Mouse (Mus musculus) naive thymus-derived CD4-positive, alpha-beta T cell, adult 2 months (primary cell): ENCODE data around the gene Hist1h2bb.
A peak's percentile ranks its signal among the peaks of the same experiment; 100 is the strongest.
"Not testable (repeated sequence)": the region's sequence is repeated elsewhere in the genome, so short reads cannot be mapped to it uniquely, and the experiment has no call there.

ENCODE experiments used
- DNase-seq: peaks from one replicate; pipeline ENCODE4 v3.0.0-alpha.2; 2011; ENCODE audit warnings: low read depth

The Hist1h2bb gene

GRCm38 (mm10) chr13:23746201-23747080, at the start of gene Hist1h2bb:
Hist1h2bb (plus strand) TSS chr13:23746734.
- DNase-seq = peak; percentile 91

GRCm38 (mm10) chr13:23697491-23698299, 48.8 kb upstream of the Hist1h2bb start:
- DNase-seq = peak; percentile 85

DNA sequence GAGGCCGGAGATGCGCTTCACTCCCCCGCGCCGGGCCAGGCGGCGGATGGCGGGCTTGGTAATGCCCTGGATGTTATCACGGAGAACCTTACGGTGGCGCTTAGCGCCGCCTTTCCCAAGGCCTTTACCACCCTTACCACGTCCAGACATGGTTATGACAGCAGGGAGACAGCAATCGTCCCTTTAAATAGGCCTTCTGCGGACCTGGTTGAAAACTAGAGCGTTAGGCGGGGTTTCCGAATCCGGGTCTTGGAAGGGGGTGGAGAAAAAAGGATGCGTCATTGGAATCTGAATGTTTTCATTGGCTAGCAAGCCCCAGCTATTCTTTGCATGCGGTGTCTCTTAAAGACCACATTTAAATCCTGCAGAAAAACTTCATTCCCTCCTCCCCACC, 48.2 kb upstream of the Hist1h2bb start, which contains the start of gene Hist1h4c:
Gene Hist1h4c (minus strand): TSS at position 155 of the 394 bp plus-strand sequence.
- peak; percentile 99 for DNase-seq

DNA sequence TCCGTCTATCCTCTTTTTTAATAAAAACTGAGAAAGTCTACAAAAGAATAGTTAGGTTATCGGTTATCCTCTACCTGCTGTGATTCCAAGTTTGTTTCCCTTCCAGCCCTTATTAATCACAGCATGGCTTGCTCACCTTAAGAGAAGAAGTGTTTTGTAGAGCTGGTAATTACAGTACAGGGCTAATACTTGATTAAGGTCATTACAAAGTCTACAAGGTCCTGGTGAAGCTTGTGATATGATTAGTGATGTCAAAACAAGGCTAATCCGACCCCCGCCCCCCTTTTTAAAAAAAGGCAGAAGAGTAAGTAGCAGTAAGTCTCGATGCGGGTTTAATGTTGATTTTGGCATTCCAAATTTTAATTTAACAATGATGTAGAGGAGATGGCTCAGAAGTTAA, 47.5 kb upstream of the Hist1h2bb start:
- DNase-seq = no peak

DNA sequence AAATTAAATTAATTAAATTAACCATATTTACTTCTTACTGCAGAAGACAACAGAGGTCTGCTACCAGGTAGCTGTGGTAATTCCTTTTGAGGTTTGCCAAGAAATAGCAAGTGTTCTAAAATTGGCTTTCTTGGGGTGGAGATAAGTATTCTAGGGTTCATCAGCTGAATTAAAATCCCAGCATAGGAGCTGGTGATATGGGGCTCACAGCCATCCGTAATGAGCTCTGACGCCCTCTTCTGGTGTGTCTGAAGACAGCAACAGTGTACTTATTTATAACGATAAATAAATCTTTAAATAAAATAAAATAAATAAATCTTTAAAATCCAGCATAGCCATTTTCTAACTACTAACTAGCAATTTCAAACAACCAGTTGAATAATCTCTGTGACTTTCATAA, 46.8 kb upstream of the Hist1h2bb start:
- DNase-seq = no peak

- DNase-seq = peak; percentile 90
Observed at GRCm38 (mm10) chr13:23700786-23701520, 45.6 kb upstream of the Hist1h2bb start.

DNA sequence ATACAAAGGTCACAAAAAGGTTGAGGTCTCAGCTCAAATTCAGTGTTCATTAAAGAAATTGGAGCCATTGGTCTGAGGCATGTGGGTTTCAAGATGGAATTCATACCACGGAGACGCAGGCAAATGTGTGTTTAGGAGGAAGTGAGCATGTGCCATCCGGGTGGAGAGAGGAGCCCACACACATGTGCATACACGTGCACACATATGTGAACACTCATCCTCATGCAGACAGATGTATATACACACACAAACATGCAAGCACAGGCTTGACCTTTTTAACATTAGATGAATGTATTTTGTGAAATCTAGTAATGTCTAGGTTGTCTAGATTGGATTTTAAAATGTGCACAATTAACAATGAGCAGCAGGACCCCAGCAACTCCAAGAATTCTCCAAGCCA, 44.3 kb upstream of the Hist1h2bb start:
- no peak for DNase-seq

DNA sequence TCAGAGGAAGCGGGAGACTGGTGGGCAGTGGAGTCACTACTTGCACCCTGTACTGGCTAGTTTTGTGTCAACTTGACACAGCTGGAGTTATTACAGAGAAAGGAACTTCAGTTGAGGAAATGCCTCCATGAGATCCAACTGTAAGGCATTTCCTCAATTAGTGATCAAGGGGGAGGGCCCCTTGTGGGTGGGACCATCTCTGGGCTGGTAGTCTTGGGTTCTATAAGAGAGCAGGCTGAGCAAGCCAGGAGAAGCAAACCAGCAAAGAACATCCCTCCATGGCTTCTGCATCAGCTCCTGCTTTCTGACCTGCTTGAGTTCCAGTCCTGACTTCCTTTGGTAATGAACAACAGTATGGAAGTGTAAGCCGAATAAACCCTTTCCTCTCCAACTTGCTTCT, 43.7 kb upstream of the Hist1h2bb start:
- DNase-seq = not testable (repeated sequence)

- DNase-seq = no peak
Observed at GRCm38 (mm10) chr13:23705751-23706356, 40.7 kb upstream of the Hist1h2bb start.

DNA sequence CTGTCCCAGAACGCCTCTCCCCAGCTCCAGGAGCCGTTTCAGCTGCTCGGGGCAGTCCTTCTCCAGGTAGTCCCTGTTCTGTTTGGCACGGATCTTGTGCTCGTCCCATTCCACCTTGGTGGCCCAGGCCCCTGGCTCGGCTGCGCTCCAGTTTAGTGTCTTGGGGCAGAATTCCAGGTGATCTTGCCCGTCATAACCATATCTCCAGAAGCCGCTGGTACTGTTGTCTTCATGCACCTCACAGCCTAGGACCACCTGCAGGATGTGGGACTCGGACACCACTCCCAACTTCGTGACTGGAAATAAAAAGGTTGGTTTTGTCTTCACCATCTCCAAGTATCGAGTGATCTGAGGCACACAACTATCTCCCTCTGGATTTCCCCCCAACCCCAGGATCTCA, 39.8 kb upstream of the Hist1h2bb start:
- no peak for DNase-seq

- DNase-seq = no peak
Observed at GRCm38 (mm10) chr13:23708041-23708440, 38.5 kb upstream of the Hist1h2bb start.

GRCm38 (mm10) chr13:23708654-23709053, 37.9 kb upstream of the Hist1h2bb start:
- no peak for DNase-seq

DNA sequence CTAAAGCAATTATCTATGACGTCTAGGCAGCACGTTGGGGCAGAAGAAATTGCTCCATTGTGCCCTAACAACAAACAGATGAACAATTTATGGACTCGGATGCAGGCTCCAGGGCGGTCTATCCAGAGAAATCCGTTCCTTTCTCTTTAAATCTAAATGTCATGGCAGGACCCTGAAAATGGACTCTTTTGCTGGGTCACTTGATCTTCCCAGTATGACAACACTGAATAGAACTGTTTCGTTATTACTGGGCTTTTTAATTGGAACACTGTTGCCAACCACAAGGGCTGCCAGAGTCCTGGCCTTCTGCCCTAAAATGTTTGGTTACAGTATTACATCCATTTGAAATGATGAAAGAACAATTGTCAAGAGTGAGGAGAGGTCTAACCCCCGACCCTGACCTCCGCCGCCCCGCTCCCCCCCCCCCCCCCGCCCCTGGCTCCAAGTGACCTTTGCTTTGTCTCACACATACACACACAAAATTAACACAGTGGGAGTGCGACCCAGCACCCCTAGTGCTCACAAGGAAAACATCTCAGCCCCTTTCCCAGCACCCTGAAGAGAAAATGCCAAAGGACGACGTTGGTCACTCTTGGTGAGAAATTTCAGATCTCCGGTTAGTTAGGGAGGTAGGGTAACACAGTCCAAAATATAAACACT, 36.7 kb upstream of the Hist1h2bb start:
- no peak for DNase-seq

- DNase-seq = peak; percentile 83
Observed at GRCm38 (mm10) chr13:23710374-23711089, 36.0 kb upstream of the Hist1h2bb start, which contains the start of gene Hfe. Hfe (minus strand) TSS chr13:23710854.

GRCm38 (mm10) chr13:23716261-23717042, 30.1 kb upstream of the Hist1h2bb start:
- DNase-seq = no peak

DNA sequence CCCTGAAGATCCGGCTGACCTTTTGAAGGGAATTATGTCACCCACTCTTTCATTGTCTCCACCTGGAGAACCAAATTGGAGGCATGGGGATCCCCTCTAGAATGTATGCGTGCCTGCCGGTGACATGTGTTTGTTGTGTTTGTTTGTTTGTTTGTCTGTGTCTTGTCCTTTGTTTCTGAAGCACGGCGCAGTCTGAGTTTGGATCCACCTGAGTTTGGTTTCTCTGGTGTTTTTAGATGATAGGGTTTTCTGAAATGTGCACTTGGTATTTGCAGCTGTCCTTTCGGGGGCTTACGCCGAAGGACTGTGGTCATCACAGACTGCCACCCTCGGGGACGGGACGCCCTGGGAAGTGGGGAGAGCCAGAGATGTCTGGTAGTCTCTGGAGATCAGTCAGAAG, 29.4 kb upstream of the Hist1h2bb start:
- no peak for DNase-seq

GRCm38 (mm10) chr13:23717593-23718245, 28.8 kb upstream of the Hist1h2bb start:
- DNase-seq = not testable (repeated sequence)

DNA sequence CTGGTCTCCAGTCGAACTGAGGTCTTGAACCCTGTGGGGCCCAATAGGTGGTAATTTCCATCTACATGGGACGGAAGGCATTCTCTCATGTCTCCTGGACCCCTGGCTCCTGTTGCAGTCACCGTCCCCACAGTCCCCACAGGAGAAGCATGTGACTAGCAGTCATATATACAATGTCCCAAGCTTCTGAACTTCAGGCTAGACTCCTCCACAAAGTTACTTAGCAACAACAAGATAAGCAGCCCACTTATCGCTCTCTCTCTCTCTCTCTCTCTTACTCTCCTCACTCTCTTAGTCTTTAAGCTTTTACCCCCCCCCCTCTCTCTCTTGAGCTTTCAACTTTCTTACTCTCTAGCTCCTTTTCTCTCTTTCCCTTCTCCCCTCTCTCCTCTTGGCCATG, 22.3 kb upstream of the Hist1h2bb start:
- DNase-seq = no peak

- no peak for DNase-seq
Observed at GRCm38 (mm10) chr13:23725213-23725612, 21.3 kb upstream of the Hist1h2bb start.
